ENCODE assay signal across 9 mouse cellular contexts in the genomic region with DNA sequence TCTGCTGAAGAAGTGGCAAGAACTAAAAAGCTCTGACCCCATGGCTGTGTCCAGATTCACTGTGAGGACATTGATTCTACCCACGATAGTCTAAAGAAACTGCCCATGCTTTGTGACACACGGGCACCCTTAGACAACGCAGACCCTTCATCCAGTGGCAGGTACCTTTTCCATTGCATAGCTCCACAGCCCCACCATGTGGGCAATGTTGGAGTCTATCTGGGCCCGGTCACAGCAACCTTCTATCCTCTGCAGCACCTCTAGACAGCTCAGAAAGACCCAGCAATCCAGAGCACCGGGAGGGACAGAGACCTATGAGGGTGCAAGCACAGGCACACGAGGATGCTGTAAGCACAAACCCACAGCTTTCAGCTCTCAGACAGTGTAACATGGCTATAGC. TPM values are rescaled to one million over a fixed set of nuclear protein-coding genes. Genes with fewer than 3 reads are reported as not detected.
A peak's percentile ranks its signal among the peaks of the same experiment; 100 is the strongest.
DNase-seq lines count a peak whose midpoint lies in the region; ATAC-seq and TF ChIP-seq lines count a peak whose summit lies in the region.
"Had no signal": no experiment of that assay in that cellular context is flagged by ENCODE, and none has a peak within 500 bp of the region (broad histone marks: within the 10 kb centered on the region; RNA-seq: fewer than 3 reads in every experiment).

No protein-coding gene starts in this region.

- H3K27me3 ChIP-seq in heart, adult 2 months (ENCODE audit: control insufficient read depth, insufficient read depth, low read length): no peaks in the 10 kb centered on the region
- H3K27me3 ChIP-seq in midbrain, embryonic 14.5 days (ENCODE audit: control insufficient read depth, insufficient read depth, low read length): no peaks in the 10 kb centered on the region
- no peaks in the 10 kb centered on the region for H3K27me3 ChIP-seq in midbrain, embryonic 10.5 days (ENCODE audit: low read depth, poor library complexity, severe bottlenecking)
- no peaks in the 10 kb centered on the region for H3K27me3 ChIP-seq in splenic B cell, adult 2 months (ENCODE audit: control insufficient read depth, insufficient read depth, low read length, poor library complexity, severe bottlenecking)
- H3K27me3 ChIP-seq in forebrain, embryonic 11.5 days (ENCODE audit: control insufficient read depth, insufficient read depth, low read length): no peaks in the 10 kb centered on the region
- H3K27me3 ChIP-seq: forebrain, embryonic 12.5 days had no signal

- TF ChIP-seq CTCF in heart, adult 2 months (IDR thresholded peaks at IDR 0.05): peak; percentile 60
- TF ChIP-seq CTCF in brain, embryonic 14.5 days (IDR thresholded peaks at IDR 0.05; ENCODE audit: borderline replicate concordance, extremely low read depth, insufficient read depth, insufficient read length): peak; percentile 48; the same call in 1 of the 2 replicates

- ATAC-seq in midbrain, embryonic 14.5 days (ENCODE audit: low FRiP score, low TSS enrichment): no peak
- ATAC-seq in forebrain, embryonic 11.5 days (replicated peaks; ENCODE audit: low FRiP score): no peak

- H3K4me2 ChIP-seq in midbrain, embryonic 14.5 days (ENCODE audit: low read length): no peak overlapping the region
- H3K4me2 ChIP-seq in forebrain, embryonic 11.5 days (ENCODE audit: low read depth, low read length, severe bottlenecking): no peak overlapping the region
- H3K4me2 ChIP-seq: forebrain, embryonic 12.5 days had no signal

- no peak overlapping the region for H3K9ac ChIP-seq in heart, adult 2 months (ENCODE audit: low read depth, low read length)
- H3K9ac ChIP-seq in midbrain, embryonic 14.5 days (replicated peaks; ENCODE audit: low read length): no peak overlapping the region
- H3K9ac ChIP-seq in forebrain, embryonic 11.5 days (ENCODE audit: low read length): no peak overlapping the region
- H3K9ac ChIP-seq: forebrain, embryonic 12.5 days had no signal

- no peak overlapping the region for H3K4me3 ChIP-seq in heart, adult 2 months
- H3K4me3 ChIP-seq in midbrain, embryonic 14.5 days (replicated peaks; ENCODE audit: low read depth, low read length): no peak overlapping the region
- no peak overlapping the region for H3K4me3 ChIP-seq in midbrain, embryonic 10.5 days
- no peak overlapping the region for H3K4me3 ChIP-seq in forebrain, embryonic 11.5 days (ENCODE audit: low read depth, low read length)
- H3K4me3 ChIP-seq: forebrain, embryonic 12.5 days had no signal

- no peaks in the 10 kb centered on the region for H3K9me3 ChIP-seq in midbrain, embryonic 14.5 days (ENCODE audit: control insufficient read depth, low read length)
- H3K9me3 ChIP-seq in midbrain, embryonic 10.5 days (replicated peaks): no peaks in the 10 kb centered on the region
- no peaks in the 10 kb centered on the region for H3K9me3 ChIP-seq in forebrain, embryonic 11.5 days (ENCODE audit: control insufficient read depth, low read length)
- H3K9me3 ChIP-seq: forebrain, embryonic 12.5 days had no signal

- H3K27ac ChIP-seq in heart, adult 2 months: no peak overlapping the region
- no peak overlapping the region for H3K27ac ChIP-seq in midbrain, embryonic 14.5 days (replicated peaks; ENCODE audit: low read depth, low read length)
- H3K27ac ChIP-seq in midbrain, embryonic 10.5 days (replicated peaks): no peak overlapping the region
- no peak overlapping the region for H3K27ac ChIP-seq in forebrain, embryonic 11.5 days (ENCODE audit: low read depth, low read length)
- H3K27ac ChIP-seq: forebrain, embryonic 12.5 days had no signal

- intact Hi-C loops in heart, adult 2 months (cut with DNase I): no loop called here

- no peaks in the 10 kb centered on the region for H3K79me2 ChIP-seq in heart, adult 2 months (replicated peaks; ENCODE audit: control insufficient read depth, insufficient read depth, low read length)

- no peak for TF ChIP-seq POLR2A in heart, adult 2 months (IDR thresholded peaks at IDR 0.05; ENCODE audit: insufficient read depth, low read depth, low read length)
- no peak for TF ChIP-seq POLR2A in brain, embryonic 14.5 days (IDR thresholded peaks at IDR 0.05; ENCODE audit: borderline replicate concordance, extremely low read depth, insufficient read depth, insufficient read length, poor library complexity, severe bottlenecking)

- no peaks in the 10 kb centered on the region for H3K36me3 ChIP-seq in heart, adult 2 months (ENCODE audit: control insufficient read depth, insufficient read depth, low read length)
- peaks cover 99% of the 10 kb centered on the region for H3K36me3 ChIP-seq in midbrain, embryonic 14.5 days (ENCODE audit: control insufficient read depth, insufficient read depth, low read length)
- H3K36me3 ChIP-seq in midbrain, embryonic 10.5 days: peaks cover 99% of the 10 kb centered on the region
- peaks cover 16% of the 10 kb centered on the region for H3K36me3 ChIP-seq in splenic B cell, adult 2 months (ENCODE audit: control insufficient read depth, insufficient read depth, low read length, poor library complexity, severe bottlenecking)
- H3K36me3 ChIP-seq in forebrain, embryonic 11.5 days (ENCODE audit: control insufficient read depth, insufficient read depth, low read length): no peaks in the 10 kb centered on the region; the same call in 1 of the 2 replicates

- TF ChIP-seq EP300 in heart, adult 2 months (IDR thresholded peaks at IDR 0.05; ENCODE audit: insufficient read depth, low read depth, low read length): no peak

- H3K4me1 ChIP-seq in heart, adult 2 months (ENCODE audit: control insufficient read depth, insufficient read depth, low read length): no peaks in the 10 kb centered on the region
- H3K4me1 ChIP-seq in midbrain, embryonic 14.5 days (ENCODE audit: control insufficient read depth, insufficient read depth, low read length): no peaks in the 10 kb centered on the region
- H3K4me1 ChIP-seq in midbrain, embryonic 10.5 days: no peaks in the 10 kb centered on the region
- no peaks in the 10 kb centered on the region for H3K4me1 ChIP-seq in forebrain, embryonic 11.5 days (replicated peaks; ENCODE audit: control insufficient read depth, insufficient read depth, low read length)
- H3K4me1 ChIP-seq: forebrain, embryonic 12.5 days had no signal

- 69% methylated on average over 6 of the region's 6 CpGs for WGBS in heart, adult 2 months
- 74% methylated on average over 6 of the region's 6 CpGs for WGBS in midbrain, embryonic 14.5 days
- 76% methylated on average over 6 of the region's 6 CpGs for WGBS in midbrain, embryonic 10.5 days
- WGBS in forebrain, embryonic 11.5 days: 75% methylated on average over 6 of the region's 6 CpGs

- no peak for DNase-seq in heart, adult 2 months
- DNase-seq in heart, adult 11 months: no peak
- DNase-seq in midbrain, embryonic 14.5 days: peak; percentile 13
- DNase-seq in midbrain, embryonic 10.5 days (ENCODE audit: low spot score): no peak
- no peak for DNase-seq in brain, embryonic 14.5 days (ENCODE audit: low read depth)
- DNase-seq in splenic B cell, adult 2 months (ENCODE audit: low read depth, low spot score): peak; percentile 54
- DNase-seq in forebrain, embryonic 11.5 days (ENCODE audit: low spot score): no peak
- DNase-seq in adipocyte (ENCODE audit: low spot score): no peak

RNA-seq across cellular contexts. Expression of a gene that starts 26.4 kb away (rescaled TPM):
- total RNA-seq in heart, adult 2 months (2021): 10 to 100 TPM; 10.0 to 10.8 TPM
- 7.8 and 10.5 TPM in 2 replicates for polyA plus RNA-seq in heart, adult 2 months (2012; rRNA removed)
- 13.7 and 15.2 TPM in 2 replicates for polyA plus RNA-seq in midbrain, embryonic 14.5 days (2014; fragmentation: Nextera tagmentation; extraction: Ambion mirVana)
- 29.8 and 31.1 TPM in 2 replicates for polyA plus RNA-seq in midbrain, embryonic 10.5 days (2016; fragmentation: Nextera tagmentation; extraction: Ambion mirVana)
- 18.7 and 19.6 TPM in 2 replicates for polyA plus RNA-seq in brain, embryonic 14.5 days (2012; rRNA removed)
- polyA plus RNA-seq in forebrain, embryonic 11.5 days (2014; fragmentation: Nextera tagmentation; extraction: Ambion mirVana): 23.7 and 28.4 TPM in 2 replicates

RNA-seq across cellular contexts. Expression of a gene that starts 33.1 kb away (rescaled TPM):
- total RNA-seq in heart, adult 2 months (2021): 10 to 100 TPM; 43.8 to 52.9 TPM
- polyA plus RNA-seq in heart, adult 2 months (2012; rRNA removed): 37.4 and 51.5 TPM in 2 replicates
- 33.4 and 37.2 TPM in 2 replicates for polyA plus RNA-seq in midbrain, embryonic 14.5 days (2014; fragmentation: Nextera tagmentation; extraction: Ambion mirVana)
- polyA plus RNA-seq in midbrain, embryonic 10.5 days (2016; fragmentation: Nextera tagmentation; extraction: Ambion mirVana): 9.3 and 12.4 TPM in 2 replicates
- polyA plus RNA-seq in brain, embryonic 14.5 days (2012; rRNA removed): 61.0 and 65.5 TPM in 2 replicates
- 15.5 and 19.9 TPM in 2 replicates for polyA plus RNA-seq in forebrain, embryonic 11.5 days (2014; fragmentation: Nextera tagmentation; extraction: Ambion mirVana)

RNA-seq across cellular contexts. Expression of a gene that starts 41.7 kb away (rescaled TPM):
- total RNA-seq in heart, adult 2 months (2021): 100 to 1,000 TPM; 552 to 639 TPM
- 393 and 410 TPM in 2 replicates for polyA plus RNA-seq in heart, adult 2 months (2012; rRNA removed)
- polyA plus RNA-seq in midbrain, embryonic 14.5 days (2014; fragmentation: Nextera tagmentation; extraction: Ambion mirVana): 17.9 and 56.8 TPM in 2 replicates
- polyA plus RNA-seq in midbrain, embryonic 10.5 days (2016; fragmentation: Nextera tagmentation; extraction: Ambion mirVana): 17.7 and 18.2 TPM in 2 replicates
- polyA plus RNA-seq in brain, embryonic 14.5 days (2012; rRNA removed): 60.2 and 75.5 TPM in 2 replicates
- polyA plus RNA-seq in forebrain, embryonic 11.5 days (2014; fragmentation: Nextera tagmentation; extraction: Ambion mirVana): 14.0 and 16.3 TPM in 2 replicates

Comparison
In these comparisons a context has a peak if more than half of its experiments do, and no peak if none do; other contexts are left out.
1. DNase-seq: peak in midbrain, embryonic 14.5 days (single experiment) and splenic B cell, adult 2 months (single experiment); none in heart, adult 2 months (0 of 2), heart, adult 11 months (single experiment), midbrain, embryonic 10.5 days (single experiment), brain, embryonic 14.5 days (single experiment), forebrain, embryonic 11.5 days (single experiment) and adipocyte (single experiment).